Mouse (Mus musculus) heart, adult 8-10 months (tissue): ENCODE measurements around the gene Nucks1. TPM values are rescaled to one million over a fixed set of nuclear protein-coding genes. Genes with fewer than 3 reads are reported as not detected.

ENCODE experiments used
- DNase-seq: peaks from one replicate; pipeline ENCODE4 v3.0.0; 2022; ENCODE audit warnings: low spot score
- total RNA-seq, 4 experiments: library from RNA; stranded (reverse); gene quantifications; 2 replicates each; pipeline ENCODE4 v1.2.4; 2022

The Nucks1 gene
- total RNA-seq, 4 experiments from 2014 or later: 55.6 to 68.7 (median 62.6) TPM

GRCm38 (mm10) chr1:131919052-131919451 lies 8.7 kb downstream of the Nucks1 start:
- no peak for DNase-seq

- DNase-seq: no peak
Observed at GRCm38 (mm10) chr1:131922100-131922499, 11.8 kb downstream of the Nucks1 start.

GRCm38 (mm10) chr1:131933471-131933870 lies 23.1 kb downstream of the Nucks1 start:
- DNase-seq: no peak

GRCm38 (mm10) chr1:131937659-131938305 lies 27.4 kb downstream of the Nucks1 start:
- peak; percentile 67 for DNase-seq

GRCm38 (mm10) chr1:131938811-131939210 lies 28.5 kb downstream of the Nucks1 start:
- DNase-seq: peak; percentile 38

GRCm38 (mm10) chr1:131940711-131941244 lies 30.4 kb downstream of the Nucks1 start:
- DNase-seq: no peak

- no peak for DNase-seq
Observed at GRCm38 (mm10) chr1:131941501-131941900, 31.2 kb downstream of the Nucks1 start.

- peak; percentile 42 for DNase-seq
Observed at GRCm38 (mm10) chr1:131942621-131943590, 32.6 kb downstream of the Nucks1 start.

- DNase-seq: no peak
Observed at GRCm38 (mm10) chr1:131945674-131946440, 35.5 kb downstream of the Nucks1 start.

- no peak for DNase-seq
Observed at GRCm38 (mm10) chr1:131946462-131947215, 36.3 kb downstream of the Nucks1 start.

- no peak for DNase-seq
Observed at GRCm38 (mm10) chr1:131947997-131948525, 37.7 kb downstream of the Nucks1 start.

- no peak for DNase-seq
Observed at GRCm38 (mm10) chr1:131954242-131954865, 44.0 kb downstream of the Nucks1 start.

GRCm38 (mm10) chr1:131955131-131955757 lies 44.9 kb downstream of the Nucks1 start:
- no peak for DNase-seq

GRCm38 (mm10) chr1:131957416-131957815 lies 47.1 kb downstream of the Nucks1 start:
- no peak for DNase-seq

GRCm38 (mm10) chr1:131961004-131961403 lies 50.7 kb downstream of the Nucks1 start:
- no peak for DNase-seq

- no peak for DNase-seq
Observed at GRCm38 (mm10) chr1:131962606-131963084, 52.3 kb downstream of the Nucks1 start, which contains the start of gene Slc45a3. Slc45a3 (plus strand) TSS chr1:131962967.

- no peak for DNase-seq
Observed at GRCm38 (mm10) chr1:131963085-131963951, 53.0 kb downstream of the Nucks1 start.

GRCm38 (mm10) chr1:131964100-131964499 lies 53.8 kb downstream of the Nucks1 start:
- DNase-seq: peak; percentile 71
